ENCODE assay signal across 8 mouse cellular contexts in the genomic region with DNA sequence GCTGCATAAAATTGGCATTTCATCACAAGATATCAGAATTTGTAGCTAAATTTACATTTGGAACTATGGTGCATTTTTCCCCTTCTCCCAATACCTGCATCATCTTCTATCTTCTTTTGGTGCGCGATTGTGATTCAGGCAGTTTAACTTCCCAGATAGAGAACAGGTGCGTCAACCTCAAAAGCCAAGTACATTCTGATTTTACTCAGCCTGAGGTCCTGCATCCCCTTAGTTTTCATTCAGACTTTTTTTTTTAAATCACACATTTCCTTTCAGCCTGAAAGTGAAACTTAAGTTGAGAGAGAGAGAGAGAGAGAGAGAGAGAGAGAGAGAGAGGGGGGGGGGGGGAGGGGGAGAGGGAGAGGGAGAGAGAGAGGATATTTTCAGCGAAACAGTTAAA. TPM values are rescaled to one million over a fixed set of nuclear protein-coding genes. Genes with fewer than 3 reads are reported as not detected.
DNase-seq lines count a peak whose midpoint lies in the region; ATAC-seq and TF ChIP-seq lines count a peak whose summit lies in the region.

No protein-coding gene starts in this region.

- H3K27me3 ChIP-seq in heart, embryonic 14.5 days (ENCODE audit: control insufficient read depth, insufficient read depth, low read length) = no peaks in the 10 kb centered on the region
- H3K27me3 ChIP-seq in hindbrain, embryonic 13.5 days = no peaks in the 10 kb centered on the region
- no peaks in the 10 kb centered on the region for H3K27me3 ChIP-seq in midbrain, embryonic 12.5 days

- H3K9me3 ChIP-seq in heart, embryonic 14.5 days (ENCODE audit: control insufficient read depth, low read length) = no peaks in the 10 kb centered on the region
- no peaks in the 10 kb centered on the region for H3K9me3 ChIP-seq in hindbrain, embryonic 13.5 days
- H3K9me3 ChIP-seq in midbrain, embryonic 12.5 days = no peaks in the 10 kb centered on the region

- H3K4me1 ChIP-seq in heart, embryonic 14.5 days (ENCODE audit: control insufficient read depth in 2 of 2, insufficient read depth in 2 of 2, low read length in 2 of 2) = peaks cover 0 to 3% of the 10 kb centered on the region in 2 experiments; a peak in 1 of 4 replicates
- peaks cover 15% of the 10 kb centered on the region for H3K4me1 ChIP-seq in bone marrow macrophage, adult 2 months (ENCODE audit: control insufficient read depth, insufficient read depth, low read length)
- peaks cover 5% of the 10 kb centered on the region for H3K4me1 ChIP-seq in hindbrain, embryonic 13.5 days (replicated peaks)
- peaks cover 9% of the 10 kb centered on the region; the same call in 1 of the 2 replicates for H3K4me1 ChIP-seq in midbrain, embryonic 12.5 days

- H3K9ac ChIP-seq in heart, embryonic 14.5 days (ENCODE audit: low read length) = peak overlapping the region; percentile 25
- no peak overlapping the region for H3K9ac ChIP-seq in hindbrain, embryonic 13.5 days
- 0 out of 2 replicates have a peak overlapping the region, but pooled peaks have one; percentile 28 for H3K9ac ChIP-seq in midbrain, embryonic 12.5 days (replicated peaks)

- TF ChIP-seq POLR2A in bone marrow macrophage, adult 2 months (IDR thresholded peaks at IDR 0.05; ENCODE audit: borderline replicate concordance, low read depth, low read length) = no peak

- peak overlapping the region; percentile 30 to 85; a peak in 2 of 4 replicates for H3K27ac ChIP-seq in heart, embryonic 14.5 days (replicated peaks in 1 of 2; ENCODE audit: control insufficient read depth in 1 of 2, insufficient read depth in 1 of 2, low read depth in 2 of 2, low read length in 2 of 2)
- H3K27ac ChIP-seq in bone marrow macrophage, adult 2 months (ENCODE audit: insufficient read depth, low read depth, low read length) = peak overlapping the region; percentile 66; the same call in 1 of the 2 replicates
- no peak overlapping the region for H3K27ac ChIP-seq in hindbrain, embryonic 13.5 days
- no peak overlapping the region for H3K27ac ChIP-seq in midbrain, embryonic 12.5 days (replicated peaks)

- H3K4me2 ChIP-seq in heart, embryonic 14.5 days (ENCODE audit: low read length) = peak overlapping the region; percentile 60
- peak overlapping the region; percentile 53 for H3K4me2 ChIP-seq in hindbrain, embryonic 13.5 days
- peak overlapping the region; percentile 52 for H3K4me2 ChIP-seq in midbrain, embryonic 12.5 days (replicated peaks)

- no peaks in the 10 kb centered on the region for H3K36me3 ChIP-seq in heart, embryonic 14.5 days (ENCODE audit: control insufficient read depth, insufficient read depth, low read length)
- H3K36me3 ChIP-seq in hindbrain, embryonic 13.5 days = no peaks in the 10 kb centered on the region
- no peaks in the 10 kb centered on the region for H3K36me3 ChIP-seq in midbrain, embryonic 12.5 days

- ATAC-seq in heart, embryonic 14.5 days (ENCODE audit: insufficient number of reproducible peaks, insufficient read depth, low FRiP score, low read depth) = peak; percentile 32
- ATAC-seq in hindbrain, embryonic 13.5 days (ENCODE audit: low FRiP score) = no peak
- ATAC-seq in midbrain, embryonic 12.5 days (ENCODE audit: low FRiP score, low read depth) = no peak

- TF ChIP-seq CTCF in bone marrow macrophage, adult 2 months (IDR thresholded peaks at IDR 0.05; ENCODE audit: low read depth, low read length) = no peak

- H3K4me3 ChIP-seq in heart, embryonic 14.5 days (ENCODE audit: control insufficient read depth in 1 of 2, insufficient read depth in 1 of 2, low read depth in 1 of 2, low read length in 2 of 2) = peak overlapping the region; percentile 32 to 60
- H3K4me3 ChIP-seq in bone marrow macrophage, adult 2 months (ENCODE audit: insufficient read depth, low read length) = peak overlapping the region; percentile 63
- peak overlapping the region; percentile 33 for H3K4me3 ChIP-seq in hindbrain, embryonic 13.5 days
- H3K4me3 ChIP-seq in midbrain, embryonic 12.5 days = peak overlapping the region; percentile 32

- 43% methylated on average over 4 of the region's 4 CpGs for WGBS in heart, embryonic 14.5 days
- WGBS in hindbrain, embryonic 13.5 days = 51% methylated on average over 4 of the region's 4 CpGs
- whole genome bisulfite sequencing in midbrain, embryonic 12.5 days = 61% methylated on average over 4 of the region's 4 CpGs

- DNase-seq in heart, adult 8-10 months (ENCODE audit: low spot score) = no peak
- DNase-seq in spleen, postnatal 4 days (ENCODE audit: low spot score in 2 of 2) = no peak
- DNase-seq in urinary bladder, postnatal 4 days (ENCODE audit: low spot score in 2 of 2) = no peak
- no peak for DNase-seq in cerebellum, adult 9-10 months

RNA-seq across cellular contexts. Expression of gene Tlr3, which starts 1.2 kb away (rescaled TPM):
- polyA plus RNA-seq in heart, embryonic 14.5 days (2014; fragmentation: Nextera tagmentation; extraction: Ambion mirVana) = 3.0 and 3.3 TPM in 2 replicates
- total RNA-seq in heart, adult 8-10 months (2022) = 1 to 10 TPM; 4.8 to 6.7 (median 5.3) TPM
- 13.9 and 14.3 TPM in 2 replicates for polyA plus RNA-seq in bone marrow macrophage, adult 2 months (2012; ENCODE audit: insufficient read depth, insufficient read length, missing spikeins)
- 0.72 and 1.6 TPM in 2 replicates for polyA plus RNA-seq in hindbrain, embryonic 13.5 days (2015; fragmentation: Nextera tagmentation; extraction: Ambion mirVana)
- 1.1 and 1.2 TPM in 2 replicates for polyA plus RNA-seq in midbrain, embryonic 12.5 days (2016; fragmentation: Nextera tagmentation; extraction: Ambion mirVana)

RNA-seq across cellular contexts. Expression of gene Fam149a, which starts 27.6 kb away (rescaled TPM):
- 3.6 and 4.2 TPM in 2 replicates for polyA plus RNA-seq in heart, embryonic 14.5 days (2014; fragmentation: Nextera tagmentation; extraction: Ambion mirVana)
- total RNA-seq in heart, adult 8-10 months (2022) = 1 to 10 TPM; 4.7 to 5.3 (median 5.0) TPM
- 0.29 and 0.50 TPM in 2 replicates for polyA plus RNA-seq in bone marrow macrophage, adult 2 months (2012; ENCODE audit: insufficient read depth, insufficient read length, missing spikeins)
- 6.0 and 6.1 TPM in 2 replicates for polyA plus RNA-seq in hindbrain, embryonic 13.5 days (2015; fragmentation: Nextera tagmentation; extraction: Ambion mirVana)
- polyA plus RNA-seq in midbrain, embryonic 12.5 days (2016; fragmentation: Nextera tagmentation; extraction: Ambion mirVana) = 7.3 and 8.9 TPM in 2 replicates

Comparison
In these comparisons a context has a peak if more than half of its experiments do, and no peak if none do; other contexts are left out.
1. H3K27ac ChIP-seq: peak in heart, embryonic 14.5 days (2 of 2) and bone marrow macrophage, adult 2 months (single experiment); none in hindbrain, embryonic 13.5 days (single experiment) and midbrain, embryonic 12.5 days (single experiment).
2. Peak in every context shown above with its lines, with median percentiles within 50 percentile points of each other: H3K4me2 ChIP-seq and H3K4me3 ChIP-seq.